Mouse (Mus musculus) MEL (cell line): ENCODE results near the gene Pdik1l. TPM values are rescaled to one million over a fixed set of nuclear protein-coding genes. Genes with fewer than 3 reads are reported as not detected.

Experiments used
- DNase-seq: peaks from one replicate; pipeline ENCODE4 v3.0.0; 2011; ENCODE audit warnings: low read depth, low spot score
- H3K27ac ChIP-seq: 2 replicates; pipeline ENCODE4 v1.5.1; 2012; ENCODE audit warnings: low read depth, mild to moderate bottlenecking, control low read depth, low read length, moderate library complexity; ENCODE audit not compliant: control insufficient read depth
- H3K27me3 ChIP-seq, 2 experiments: fragments of 150-350 bp in 1 of 2; sonication (generic) in 1 of 2; 2 replicates each; pipeline ENCODE4 v1.6.1; 2012; ENCODE audit warnings: low read length in 2 of 2, mild to moderate bottlenecking in 2 of 2, improper control_type of control experiment in 1 of 2, moderate library complexity in 1 of 2; ENCODE audit not compliant: insufficient read depth in 2 of 2, control insufficient read depth in 1 of 2
- H3K36me3 ChIP-seq, 2 experiments: 2 replicates each; pipeline ENCODE4 v1.6.1; 2012 to 2014; ENCODE audit warnings: low read length in 2 of 2, improper control_type of control experiment in 1 of 2, inconsistent platforms in 1 of 2, mild to moderate bottlenecking in 1 of 2; ENCODE audit not compliant: insufficient read depth in 2 of 2, control insufficient read depth in 1 of 2
- H3K4me1 ChIP-seq, 2 experiments: fragments of 150-350 bp in 1 of 2; sonication (generic) in 1 of 2; 2 replicates each; pipeline ENCODE4 v1.6.1; 2012; ENCODE audit warnings: low read length in 2 of 2, improper control_type of control experiment in 1 of 2, mild to moderate bottlenecking in 1 of 2; ENCODE audit not compliant: insufficient read depth in 2 of 2, control insufficient read depth in 1 of 2
- H3K4me3 ChIP-seq, 2 experiments: fragments of 150-350 bp in 1 of 2; sonication (generic) in 1 of 2; 2 replicates each; pipeline ENCODE4 v1.5.1; 2012; ENCODE audit warnings: low read depth in 2 of 2, low read length in 2 of 2, mild to moderate bottlenecking in 2 of 2, moderate library complexity in 2 of 2, control low read depth in 1 of 2, improper control_type of control experiment in 1 of 2; ENCODE audit not compliant: control insufficient read depth in 1 of 2, insufficient read depth in 1 of 2
- H3K79me2 ChIP-seq: 2 replicates; pipeline ENCODE4 v1.6.1; 2012; ENCODE audit warnings: mild to moderate bottlenecking, low read length, moderate library complexity; ENCODE audit not compliant: control insufficient read depth, poor library complexity, insufficient read depth
- H3K9ac ChIP-seq: 2 replicates; pipeline ENCODE4 v1.6.1; 2012; ENCODE audit warnings: low read depth, mild to moderate bottlenecking, control low read depth, low read length, moderate library complexity; ENCODE audit not compliant: control insufficient read depth, poor library complexity, severe bottlenecking
- H3K9me3 ChIP-seq: fragments of 150-350 bp; sonication (generic); replicated peaks from 2 replicates; pipeline ENCODE4 v1.6.1; 2012; ENCODE audit warnings: mild to moderate bottlenecking, low read length, improper control_type of control experiment, moderate library complexity; ENCODE audit not compliant: insufficient read depth
- CHD1 ChIP-seq: IDR thresholded peaks from 2 replicates; pipeline ENCODE4 v1.6.1; 2012; ENCODE audit warnings: low read depth, mild to moderate bottlenecking, inconsistent platforms, low read length, improper control_type of control experiment
- CHD2 ChIP-seq: IDR thresholded peaks from 2 replicates; pipeline ENCODE4 v1.6.1; 2011; ENCODE audit warnings: low read length, improper control_type of control experiment
- EP300 ChIP-seq, 2 experiments: IDR thresholded peaks; 2 replicates each; pipeline ENCODE4 v1.6.1; 2011; ENCODE audit warnings: improper control_type of control experiment in 2 of 2, low read length in 2 of 2, low read depth in 1 of 2, mild to moderate bottlenecking in 1 of 2
- ETS1 ChIP-seq: IDR thresholded peaks from 2 replicates; pipeline ENCODE4 v1.6.1; 2012; ENCODE audit warnings: low read depth, mild to moderate bottlenecking, inconsistent platforms, low read length, improper control_type of control experiment, moderate library complexity
- HCFC1 ChIP-seq: IDR thresholded peaks from 2 replicates; pipeline ENCODE4 v1.6.1; 2012; ENCODE audit warnings: low read depth, mild to moderate bottlenecking, inconsistent platforms, low read length, improper control_type of control experiment, moderate library complexity
- JUND ChIP-seq: IDR thresholded peaks from 2 replicates; pipeline ENCODE4 v1.6.1; 2011; ENCODE audit warnings: low read depth, mild to moderate bottlenecking, improper control_type of control experiment, low read length
- KAT2A ChIP-seq: conservative IDR thresholded peaks from 2 replicates; pipeline ENCODE4 v1.6.1; 2012; ENCODE audit warnings: low read depth, low read length, improper control_type of control experiment, inconsistent platforms
- MAX ChIP-seq: IDR thresholded peaks from 2 replicates; pipeline ENCODE4 v1.6.1; 2011; ENCODE audit warnings: low read length, improper control_type of control experiment
- MAZ ChIP-seq: IDR thresholded peaks from 2 replicates; pipeline ENCODE4 v1.6.1; 2012; ENCODE audit warnings: low read depth, mild to moderate bottlenecking, inconsistent platforms, low read length, improper control_type of control experiment
- MEF2A ChIP-seq: IDR thresholded peaks from 2 replicates; pipeline ENCODE4 v1.6.1; 2014; ENCODE audit warnings: low read depth, mild to moderate bottlenecking, inconsistent platforms, low read length, improper control_type of control experiment; ENCODE audit not compliant: poor library complexity, insufficient replicate concordance, severe bottlenecking; ENCODE audit errors: extremely low read depth
- MXI1 ChIP-seq: IDR thresholded peaks from 2 replicates; pipeline ENCODE4 v1.6.1; 2011; ENCODE audit warnings: mild to moderate bottlenecking, low read depth, low read length, improper control_type of control experiment
- MYC ChIP-seq: IDR thresholded peaks from 2 replicates; pipeline ENCODE4 v1.6.1; 2011; ENCODE audit warnings: low read depth, mild to moderate bottlenecking, low read length, improper control_type of control experiment, moderate library complexity
- NRF1 ChIP-seq: IDR thresholded peaks from 2 replicates; pipeline ENCODE4 v1.6.1; 2014; ENCODE audit warnings: low read depth, mild to moderate bottlenecking, inconsistent platforms, low read length, improper control_type of control experiment, moderate library complexity; ENCODE audit not compliant: poor library complexity, insufficient read depth, severe bottlenecking
- POLR2A ChIP-seq, 2 experiments: IDR thresholded peaks; 2 replicates each; pipeline ENCODE4 v1.6.1; 2011 to 2012; ENCODE audit warnings: low read length in 2 of 2, mild to moderate bottlenecking in 2 of 2, control low read depth in 1 of 2, improper control_type of control experiment in 1 of 2, low read depth in 1 of 2, moderate library complexity in 1 of 2; ENCODE audit not compliant: control insufficient read depth in 1 of 2, insufficient read depth in 1 of 2, poor library complexity in 1 of 2
- POLR2AphosphoS5 ChIP-seq: IDR thresholded peaks from 2 replicates; pipeline ENCODE4 v1.6.1; 2012; ENCODE audit warnings: low read depth, borderline replicate concordance, mild to moderate bottlenecking, inconsistent platforms, low read length, moderate library complexity, mixed read lengths
- RCOR1 ChIP-seq: IDR thresholded peaks from 2 replicates; pipeline ENCODE4 v1.6.1; 2012; ENCODE audit warnings: low read depth, mild to moderate bottlenecking, inconsistent platforms, low read length, improper control_type of control experiment
- SIN3A ChIP-seq: IDR thresholded peaks from 2 replicates; pipeline ENCODE4 v1.6.1; 2012; ENCODE audit warnings: low read length, improper control_type of control experiment, inconsistent platforms
- TAL1 ChIP-seq: IDR thresholded peaks from 2 replicates; pipeline ENCODE4 v1.6.1; 2012; ENCODE audit warnings: mild to moderate bottlenecking, inconsistent platforms, low read length, moderate library complexity, mixed read lengths
- TBP ChIP-seq: IDR thresholded peaks from 2 replicates; pipeline ENCODE4 v1.8.0; 2011; ENCODE audit warnings: low read depth, low read length, improper control_type of control experiment
- TCF12 ChIP-seq: IDR thresholded peaks from 2 replicates; pipeline ENCODE4 v1.6.1; 2014; ENCODE audit warnings: low read depth, mild to moderate bottlenecking, inconsistent platforms, low read length, improper control_type of control experiment, moderate library complexity
- UBTF ChIP-seq: IDR thresholded peaks from 2 replicates; pipeline ENCODE4 v1.6.1; 2012; ENCODE audit warnings: low read depth, mild to moderate bottlenecking, inconsistent platforms, low read length, improper control_type of control experiment, moderate library complexity, borderline replicate concordance; ENCODE audit not compliant: insufficient read depth
- USF1 ChIP-seq: IDR thresholded peaks from 2 replicates; pipeline ENCODE4 v1.6.1; 2014; ENCODE audit warnings: low read depth, mild to moderate bottlenecking, inconsistent platforms, low read length, improper control_type of control experiment, moderate library complexity
- USF2 ChIP-seq, 2 experiments: IDR thresholded peaks; 2 replicates each; pipeline ENCODE4 v1.6.1; 2011 to 2012; ENCODE audit warnings: improper control_type of control experiment in 2 of 2, low read length in 2 of 2, borderline replicate concordance in 1 of 2, inconsistent platforms in 1 of 2, low read depth in 1 of 2, mild to moderate bottlenecking in 1 of 2; ENCODE audit not compliant: insufficient read depth in 1 of 2
- ZC3H11A ChIP-seq: IDR thresholded peaks from 2 replicates; pipeline ENCODE4 v1.6.1; 2012; ENCODE audit warnings: low read depth, mild to moderate bottlenecking, inconsistent platforms, low read length, improper control_type of control experiment
- ZKSCAN1 ChIP-seq: IDR thresholded peaks from 2 replicates; pipeline ENCODE4 v1.6.1; 2012; ENCODE audit warnings: low read depth, mild to moderate bottlenecking, inconsistent platforms, low read length, improper control_type of control experiment, moderate library complexity
- polyA plus RNA-seq, 2 experiments: library from polyadenylated mRNA; stranded (reverse) in 1 of 2; unstranded in 1 of 2; fragments of >175 nt in 1 of 2; fragments of >200 nt in 1 of 2; gene quantifications; 2 replicates each; pipeline versions ENCODE4 v1.2.1 to v1.2.4; 2012; ENCODE audit warnings: low replicate concordance in 2 of 2, low read depth in 1 of 2; ENCODE audit not compliant: insufficient read length in 2 of 2, insufficient read depth in 1 of 2, missing spikeins in 1 of 2
- total RNA-seq: library from RNA; depleted of rRNA; stranded (reverse); fragments of 300-350 nt; gene quantifications from 2 replicates; pipeline ENCODE4 v1.2.3, GENCODE M21; 2012

The Pdik1l gene
- total and polyA plus RNA-seq, 3 experiments: 11.7 to 32.1 (median 13.0) TPM

- Histone ChIP-seq H3K27ac (no peak overlapping the region), H3K4me3 (no peak overlapping the region), H3K9ac (no peak overlapping the region), H3K27me3 (no peaks in the 10 kb centered on the region), H3K79me2 (no peaks in the 10 kb centered on the region), H3K36me3 (no peaks in the 10 kb centered on the region)
- no peak for DNase-seq
- TF ChIP-seq EP300 (IDR thresholded peaks at IDR 0.05; ENCODE audit: low read depth in 1 of 2, low read length in 2 of 2) (no peak), UBTF (no peak), SIN3A (no peak), USF2 (IDR thresholded peaks at IDR 0.05; ENCODE audit: borderline replicate concordance in 1 of 2, insufficient read depth in 1 of 2, low read depth in 1 of 2, low read length in 2 of 2) (no peak), JUND (no peak), POLR2AphosphoS5 (no peak), RCOR1 (no peak), TAL1 (no peak), MYC (no peak), CHD1 (no peak), ETS1 (no peak), ZKSCAN1 (no peak)
- TF ChIP-seq, all 39 proteins: peak for 0
- no peaks in the 10 kb centered on the region for H3K9me3 ChIP-seq
- H3K4me1 ChIP-seq: no peaks in the 10 kb centered on the region
Measured at GRCm38 (mm10) chr4:134257198-134258009, 30.3 kb downstream of the Pdik1l start.

GRCm38 (mm10) chr4:134256407-134257197 lies 31.1 kb downstream of the Pdik1l start:
- Histone ChIP-seq H3K4me3 (no peak overlapping the region), H3K9me3 (no peaks in the 10 kb centered on the region), H3K9ac (no peak overlapping the region), H3K79me2 (no peaks in the 10 kb centered on the region), H3K27ac (no peak overlapping the region), H3K4me1 (no peaks in the 10 kb centered on the region), H3K27me3 (no peaks in the 10 kb centered on the region), H3K36me3 (no peaks in the 10 kb centered on the region)
- DNase-seq: no peak
- TF ChIP-seq KAT2A (no peak), POLR2A (IDR thresholded peaks at IDR 0.05; ENCODE audit: control insufficient read depth in 1 of 2, insufficient read depth in 1 of 2, low read depth in 1 of 2, low read length in 2 of 2, poor library complexity in 1 of 2) (no peak), ZC3H11A (no peak), HCFC1 (no peak), MXI1 (no peak), RCOR1 (no peak), MAZ (no peak), MEF2A (no peak), TCF12 (no peak), UBTF (no peak), MAX (no peak), CHD2 (no peak), TBP (no peak), NRF1 (no peak), USF1 (no peak)
